Mouse (Mus musculus) liver, postnatal 0 days (tissue): ENCODE results near the gene Cfap161.

Experiments used
- CTCF ChIP-seq: sonication (generic); IDR thresholded peaks from 2 replicates; pipeline ENCODE4 v1.5.1; 2016; ENCODE audit warnings: antibody characterized with exemption, low read depth
- EP300 ChIP-seq: IDR thresholded peaks from 2 replicates; pipeline ENCODE4 v1.6.1; 2016; ENCODE audit warnings: antibody characterized with exemption, low read depth, mild to moderate bottlenecking

DNA sequence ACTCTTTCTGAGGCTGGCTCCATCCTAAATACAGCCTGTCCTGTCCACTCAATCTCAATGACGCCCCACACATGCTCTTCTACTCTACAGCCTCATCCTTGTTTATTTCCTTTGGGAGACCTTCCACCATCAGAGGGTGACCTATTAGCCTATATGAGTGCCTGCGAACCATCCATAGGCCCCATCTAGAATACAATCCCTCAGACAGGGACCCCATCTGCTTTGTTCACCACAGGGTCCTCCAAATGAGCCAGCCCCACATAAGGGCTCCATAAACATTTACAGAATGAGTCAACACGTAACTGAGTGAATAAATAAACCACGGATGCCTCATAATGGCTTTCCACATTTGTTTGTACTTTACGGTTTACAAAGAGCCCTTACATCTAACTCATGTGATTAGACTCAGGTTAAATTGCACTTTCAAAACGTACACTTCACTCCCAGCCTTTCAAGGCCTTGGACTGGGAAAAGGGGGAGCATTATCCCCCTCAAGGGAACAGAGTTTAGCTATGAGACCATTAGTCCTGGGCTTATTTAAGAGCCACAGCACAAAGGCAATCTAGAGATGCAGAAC is 56.7 kb downstream of the Cfap161 start:
- TF ChIP-seq EP300: no peak
- no peak for TF ChIP-seq CTCF
